Mouse (Mus musculus) hindbrain, embryonic 10.5 days (tissue): ENCODE results near the gene Cdkal1. TPM values are rescaled to one million over a fixed set of nuclear protein-coding genes. Genes with fewer than 3 reads are reported as not detected.

Source experiments
- DNase-seq: peaks from one replicate; pipeline ENCODE4 v3.0.0-alpha.2; 2017; ENCODE audit warnings: low spot score
- H3K27ac ChIP-seq: fragments of 300-500 bp; sonication (generic); 2 replicates; pipeline ENCODE4 v1.5.1; 2016; ENCODE audit warnings: mild to moderate bottlenecking, moderate library complexity
- H3K27me3 ChIP-seq: fragments of 300-500 bp; sonication (generic); 2 replicates; pipeline ENCODE4 v1.6.1; 2016; ENCODE audit warnings: mild to moderate bottlenecking; ENCODE audit not compliant: poor library complexity, insufficient read depth, severe bottlenecking
- H3K36me3 ChIP-seq: fragments of 300-500 bp; sonication (generic); 2 replicates; pipeline ENCODE4 v1.6.1; 2016; ENCODE audit warnings: mild to moderate bottlenecking, moderate library complexity
- H3K4me1 ChIP-seq: fragments of 300-500 bp; sonication (generic); replicated peaks from 2 replicates; pipeline ENCODE4 v1.6.1; 2016; ENCODE audit warnings: mild to moderate bottlenecking
- H3K4me3 ChIP-seq: fragments of 300-500 bp; sonication (generic); 2 replicates; pipeline ENCODE4 v1.5.1; 2016; ENCODE audit warnings: mild to moderate bottlenecking, moderate library complexity
- H3K9me3 ChIP-seq: fragments of 300-500 bp; sonication (generic); 2 replicates; pipeline ENCODE4 v1.6.1; 2016; ENCODE audit warnings: mild to moderate bottlenecking, moderate library complexity
- WGBS: fragments of 180-500 bp; shearing (Covaris S2); methylation state at CpG from one replicate; pipeline ENCODE4 v1.1.7; 2016; 5-methylcytosine and 5-hydroxymethylcytosine counted together
- polyA plus RNA-seq: library from polyadenylated mRNA; unstranded; fragments of >200 nt; fragmentation: Nextera tagmentation; extraction: Ambion mirVana; gene quantifications from 2 replicates; pipeline ENCODE4 v1.2.1, GENCODE M21; 2016

Cdkal1 gene
- polyA plus RNA-seq, 1 experiment from 2014 or later: 29.6 TPM

DNA sequence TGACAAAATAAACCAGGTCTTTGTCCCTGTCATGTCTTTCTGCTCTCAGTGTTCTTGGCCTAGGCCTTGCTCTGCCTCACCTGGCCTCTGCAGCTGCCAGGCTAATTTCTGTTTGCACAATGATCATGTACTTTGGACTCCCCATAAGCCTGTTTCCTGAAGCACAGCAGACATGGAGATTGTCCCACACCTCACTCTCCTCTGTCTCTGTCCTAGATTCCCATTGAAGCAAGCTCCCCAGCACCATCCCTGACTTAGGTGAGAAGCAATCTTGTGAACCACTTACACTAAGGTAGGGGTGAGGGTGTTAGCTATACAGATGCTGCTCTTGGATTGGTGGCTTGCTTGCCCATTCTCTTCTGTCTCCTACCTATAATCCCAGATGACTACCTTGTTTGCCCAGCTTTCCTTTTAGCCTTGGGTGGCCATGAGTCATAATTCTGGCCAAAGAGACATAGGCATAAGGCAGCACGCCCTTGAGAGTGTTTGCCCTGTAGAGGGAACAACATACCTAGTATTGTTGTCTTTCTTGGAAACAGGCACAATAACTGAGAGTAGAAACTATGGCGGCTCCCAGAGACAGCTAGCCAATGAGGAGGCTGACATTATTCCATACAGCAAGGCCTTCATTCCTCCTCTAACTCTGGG lies 692.5 kb downstream of the Cdkal1 start:
- WGBS: 82% methylated on average over 2 of the region's 2 CpGs
- no peaks in the 10 kb centered on the region for H3K27me3 ChIP-seq
- no peak overlapping the region for H3K27ac ChIP-seq
- no peaks in the 10 kb centered on the region for H3K36me3 ChIP-seq
- no peaks in the 10 kb centered on the region for H3K9me3 ChIP-seq
- no peak overlapping the region for H3K4me3 ChIP-seq
- no peak for DNase-seq
- H3K4me1 ChIP-seq: peaks cover 17% of the 10 kb centered on the region

DNA sequence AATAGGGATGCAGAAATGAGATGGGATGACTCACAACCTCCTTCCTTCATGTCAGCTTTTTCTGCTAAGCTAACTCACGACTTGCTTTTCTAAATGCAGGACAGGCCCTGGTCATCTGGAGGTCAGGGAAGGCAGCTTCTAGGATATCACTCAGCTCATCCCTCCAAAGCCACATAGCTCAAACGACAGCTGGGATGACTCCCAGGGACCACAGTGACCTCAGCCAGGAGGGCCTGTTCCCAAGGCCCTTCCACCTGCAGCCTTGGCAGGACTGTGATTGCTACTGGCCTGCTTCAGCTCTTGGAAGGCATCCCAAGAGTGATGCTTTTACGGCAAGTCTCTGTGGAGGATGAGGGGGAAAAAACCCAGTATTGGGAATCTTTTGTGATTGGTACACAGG lies 693.0 kb downstream of the Cdkal1 start:
- H3K27ac ChIP-seq: no peak overlapping the region
- H3K4me1 ChIP-seq: peaks cover 17% of the 10 kb centered on the region
- no peak overlapping the region for H3K4me3 ChIP-seq
- 60% methylated on average over 3 of the region's 3 CpGs for WGBS
- DNase-seq: no peak
- H3K36me3 ChIP-seq: no peaks in the 10 kb centered on the region
- H3K27me3 ChIP-seq: no peaks in the 10 kb centered on the region
- H3K9me3 ChIP-seq: no peaks in the 10 kb centered on the region

DNA sequence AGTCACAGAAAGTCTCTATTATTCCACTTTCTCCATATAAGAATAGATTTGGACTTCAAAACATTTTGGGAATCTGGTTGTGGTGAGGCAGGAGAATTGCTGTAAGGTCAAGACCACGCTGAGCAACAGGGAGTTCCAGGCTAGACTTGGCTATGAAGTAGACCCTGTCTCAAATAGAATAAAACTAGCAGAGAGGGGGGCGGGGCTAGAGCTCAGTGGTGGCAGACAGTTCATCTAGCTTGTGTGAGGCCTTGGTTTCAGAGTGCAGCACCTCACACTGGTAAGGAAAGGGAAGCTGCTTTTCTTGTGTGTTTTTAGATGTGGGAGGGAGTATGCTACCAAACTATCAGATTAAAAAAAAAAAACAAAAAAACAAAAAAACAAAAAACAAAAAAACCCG lies 694.0 kb downstream of the Cdkal1 start:
- H3K4me1 ChIP-seq: peaks cover 21% of the 10 kb centered on the region

GRCm38 (mm10) chr13:29156703-29157102 lies 698.8 kb downstream of the Cdkal1 start:
- no peak for DNase-seq
- no peaks in the 10 kb centered on the region for H3K27me3 ChIP-seq
- H3K4me1 ChIP-seq: 0 out of 2 replicates have a peak, but pooled peaks cover 4% of the 10 kb centered on the region
- no peak overlapping the region for H3K27ac ChIP-seq
- no peaks in the 10 kb centered on the region for H3K36me3 ChIP-seq
- WGBS: 23% methylated on average over 4 of the region's 4 CpGs
- no peaks in the 10 kb centered on the region for H3K9me3 ChIP-seq
- no peak overlapping the region for H3K4me3 ChIP-seq

More for the DNA sequence above, 694.0 kb downstream of the Cdkal1 start:
- H3K27me3 ChIP-seq: no peaks in the 10 kb centered on the region
- no peak overlapping the region for H3K27ac ChIP-seq
- no peaks in the 10 kb centered on the region for H3K9me3 ChIP-seq
- DNase-seq: no peak
- H3K36me3 ChIP-seq: no peaks in the 10 kb centered on the region
- WGBS: 87% methylated on average over 3 of the region's 3 CpGs
- H3K4me3 ChIP-seq: no peak overlapping the region

DNA sequence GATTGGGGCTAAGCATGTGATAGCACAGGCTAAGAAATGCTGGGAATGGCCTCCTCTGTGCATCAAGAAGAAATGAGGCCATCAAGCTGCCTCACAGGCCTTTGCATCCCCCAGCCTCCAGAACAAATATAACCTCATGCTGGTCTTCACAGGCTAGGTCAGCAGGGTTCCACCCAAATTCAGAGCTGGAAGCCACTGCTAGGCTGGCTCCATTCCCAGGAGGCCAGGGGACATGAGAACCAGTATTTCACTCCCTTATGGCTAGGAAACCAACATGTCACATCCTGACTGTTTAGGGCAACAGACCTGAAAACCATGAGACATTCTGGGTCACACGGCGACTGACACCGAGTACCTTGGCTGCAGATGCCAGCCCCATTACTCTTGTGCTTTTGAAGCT lies 700.2 kb downstream of the Cdkal1 start:
- WGBS: 78% methylated on average over 3 of the region's 3 CpGs
- H3K9me3 ChIP-seq: no peaks in the 10 kb centered on the region
- DNase-seq: no peak

DNA sequence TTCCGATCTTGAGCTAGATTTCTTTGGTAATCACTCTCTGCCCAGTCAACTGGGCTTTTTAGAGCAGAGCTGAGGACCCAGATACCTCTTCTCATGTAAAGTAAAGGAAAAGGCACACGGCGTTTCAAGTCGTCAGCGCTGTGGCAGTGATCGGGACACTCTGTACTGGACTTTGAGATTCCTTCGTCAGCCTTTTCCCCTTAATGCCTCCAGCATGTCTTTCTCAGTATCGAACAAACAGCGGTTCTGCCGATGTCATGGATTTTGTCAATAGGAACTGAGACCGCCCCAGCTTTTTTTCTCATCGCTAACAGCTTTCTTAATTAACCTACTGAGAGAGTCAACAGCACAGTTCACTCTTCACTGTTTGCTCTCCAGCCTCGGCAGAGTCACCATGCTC lies 705.4 kb downstream of the Cdkal1 start:
- H3K36me3 ChIP-seq: no peaks in the 10 kb centered on the region
- no peaks in the 10 kb centered on the region for H3K27me3 ChIP-seq
- H3K9me3 ChIP-seq: no peaks in the 10 kb centered on the region
- H3K4me3 ChIP-seq: no peak overlapping the region
- no peak overlapping the region for H3K27ac ChIP-seq
- WGBS: 76% methylated on average over 13 of the region's 13 CpGs
- H3K4me1 ChIP-seq: no peaks in the 10 kb centered on the region
- DNase-seq: no peak

More for the DNA sequence above, 700.2 kb downstream of the Cdkal1 start:
- Histone ChIP-seq H3K27me3 (no peaks in the 10 kb centered on the region), H3K36me3 (no peaks in the 10 kb centered on the region), H3K4me3 (no peak overlapping the region), H3K4me1 (0 out of 2 replicates have a peak, but pooled peaks cover 4% of the 10 kb centered on the region), H3K27ac (no peak overlapping the region)

DNA sequence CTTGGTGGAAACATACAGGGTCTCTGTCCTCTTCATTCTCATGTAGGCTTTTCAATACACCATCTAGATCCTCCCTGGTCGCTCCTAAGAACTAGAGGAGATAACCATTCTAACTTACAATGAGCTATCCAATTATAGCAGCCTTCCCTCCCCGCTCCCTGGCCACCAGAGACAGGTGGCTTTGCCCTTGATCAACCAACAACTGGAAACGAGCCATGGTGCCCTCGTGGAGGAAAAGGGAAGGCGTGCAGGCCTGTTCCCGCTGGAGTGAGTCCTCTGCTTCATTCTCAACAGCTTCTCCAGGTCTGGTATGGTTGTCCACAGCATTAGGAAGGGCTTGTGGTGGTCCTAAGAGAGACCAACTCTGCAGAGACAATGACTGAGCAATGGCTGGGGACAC lies 706.1 kb downstream of the Cdkal1 start:
- Histone ChIP-seq H3K36me3 (no peaks in the 10 kb centered on the region), H3K27me3 (no peaks in the 10 kb centered on the region), H3K9me3 (no peaks in the 10 kb centered on the region), H3K27ac (no peak overlapping the region), H3K4me1 (no peaks in the 10 kb centered on the region), H3K4me3 (no peak overlapping the region)
- no peak for DNase-seq
- WGBS: 92% methylated on average over 6 of the region's 6 CpGs

- DNase-seq: no peak
- H3K36me3 ChIP-seq: no peaks in the 10 kb centered on the region
- H3K27ac ChIP-seq: no peak overlapping the region
- no peaks in the 10 kb centered on the region for H3K9me3 ChIP-seq
- H3K4me1 ChIP-seq: no peaks in the 10 kb centered on the region
- H3K4me3 ChIP-seq: no peak overlapping the region
- 92% methylated on average over 9 of the region's 9 CpGs for WGBS
- H3K27me3 ChIP-seq: no peaks in the 10 kb centered on the region
Observed at GRCm38 (mm10) chr13:29148616-29149015, 706.9 kb downstream of the Cdkal1 start.

Other genes starting within 250 kb of the Cdkal1 start
- 15.6 and 18.8 TPM in 2 replicates for gene E2f3, start 130.4 kb upstream of the Cdkal1 start, polyA plus RNA-seq